Mouse (Mus musculus) heart, adult 18-20 months (tissue): ENCODE measurements around the gene Nme7. TPM values are rescaled to one million over a fixed set of nuclear protein-coding genes. Genes with fewer than 3 reads are reported as not detected.

Experiments used
- DNase-seq, 2 experiments: peaks; one replicate each; pipeline ENCODE4 v3.0.0; 2021 to 2022; ENCODE audit warnings: mixed read lengths in 1 of 2
- total RNA-seq, 2 experiments: library from RNA; stranded (reverse); gene quantifications; 2 replicates each; pipeline ENCODE4 v1.2.3; 2021

Gene Nme7
- total RNA-seq, 2 experiments from 2014 or later, result 3.1 to 3.8 TPM

DNA sequence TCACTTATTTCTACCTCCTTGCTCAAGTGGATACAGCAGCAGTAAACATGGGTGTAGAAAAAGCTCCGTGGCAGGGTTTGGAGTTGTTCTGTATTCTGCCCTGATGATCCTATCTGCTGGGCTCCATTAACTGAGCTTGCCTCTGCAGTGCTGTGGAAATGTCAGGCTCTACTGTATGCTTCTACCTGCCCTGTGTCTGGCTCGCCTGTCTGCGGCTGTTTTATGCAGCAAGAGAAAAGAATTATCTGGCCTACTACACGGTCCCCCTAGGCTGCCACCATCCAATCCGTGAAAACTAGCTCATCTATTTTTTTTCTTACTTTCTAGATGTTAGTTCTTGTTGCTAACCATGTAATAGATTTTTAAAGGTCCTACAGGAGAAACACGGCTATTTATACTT, 81.1 kb downstream of the Nme7 start:
- no peak for DNase-seq

DNA sequence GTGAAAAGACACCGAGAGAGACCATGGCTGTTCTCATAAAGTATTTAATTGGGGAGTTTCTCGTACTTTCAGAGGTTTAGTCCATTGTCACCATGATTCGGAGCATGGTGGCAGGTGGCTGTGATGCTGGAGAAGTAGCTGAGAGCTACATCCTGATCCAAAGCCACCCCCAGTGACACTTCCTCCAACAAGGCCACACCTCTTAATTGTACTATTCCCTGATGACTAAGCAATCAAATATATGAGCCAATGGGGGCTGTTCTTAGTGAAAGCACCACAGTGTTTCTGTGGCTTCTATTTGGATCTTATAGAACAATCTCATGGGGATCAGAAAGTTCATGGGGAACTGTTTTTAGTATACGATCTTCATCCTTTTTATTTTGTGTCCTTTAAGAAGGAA, 85.8 kb downstream of the Nme7 start:
- DNase-seq, result no peak

DNA sequence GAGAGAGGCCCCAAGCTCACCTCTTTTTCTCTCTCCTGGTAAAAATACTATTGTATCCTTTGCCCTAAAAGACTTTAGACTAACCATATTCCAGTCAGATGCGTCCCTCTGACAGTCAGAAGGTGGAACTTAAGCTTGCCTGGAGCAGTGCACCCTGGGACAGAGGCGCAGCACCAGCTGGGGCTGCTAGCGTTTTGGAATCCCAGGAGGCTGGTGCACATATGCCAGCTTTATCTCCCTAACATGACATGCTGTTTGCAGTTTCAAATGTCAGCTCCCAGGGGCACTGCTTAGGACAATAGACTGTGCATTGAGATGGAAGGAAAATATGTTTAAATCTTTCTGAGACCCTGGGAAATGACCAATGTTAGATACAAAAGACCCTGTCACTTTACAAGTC, 88.3 kb downstream of the Nme7 start:
- DNase-seq, result peak; percentile 18 to 29

DNA sequence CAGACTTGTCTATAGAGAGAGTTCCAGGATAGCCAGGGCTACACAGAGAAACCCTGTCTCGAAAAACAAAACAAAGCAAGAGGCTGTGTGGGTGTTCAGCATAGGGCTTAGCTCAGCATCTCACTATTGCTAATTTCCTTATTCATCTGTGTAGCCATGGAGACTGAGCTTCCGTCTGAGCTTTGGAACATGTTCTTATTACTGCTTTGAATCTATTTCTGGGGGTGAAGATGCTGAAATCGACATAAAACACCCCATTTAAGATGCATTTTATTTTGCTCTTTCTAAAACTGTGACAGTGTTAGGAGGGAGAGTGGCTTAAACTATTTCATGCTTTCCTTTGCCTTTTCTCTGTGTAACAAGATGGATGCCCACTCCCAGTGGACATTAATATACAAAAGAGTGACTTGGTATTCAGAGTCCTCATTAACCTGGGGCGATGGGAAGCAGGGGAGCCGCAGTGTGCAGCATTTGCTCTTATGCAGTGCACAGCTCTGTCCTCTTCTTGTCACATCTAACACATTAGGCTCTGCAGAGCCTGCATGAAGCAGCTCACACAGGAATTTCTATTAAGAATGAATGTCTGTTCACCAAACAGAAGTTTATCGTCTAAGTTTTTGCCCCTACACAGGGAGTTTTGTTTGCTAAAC, 91.3 kb downstream of the Nme7 start:
- DNase-seq, result no peak

DNA sequence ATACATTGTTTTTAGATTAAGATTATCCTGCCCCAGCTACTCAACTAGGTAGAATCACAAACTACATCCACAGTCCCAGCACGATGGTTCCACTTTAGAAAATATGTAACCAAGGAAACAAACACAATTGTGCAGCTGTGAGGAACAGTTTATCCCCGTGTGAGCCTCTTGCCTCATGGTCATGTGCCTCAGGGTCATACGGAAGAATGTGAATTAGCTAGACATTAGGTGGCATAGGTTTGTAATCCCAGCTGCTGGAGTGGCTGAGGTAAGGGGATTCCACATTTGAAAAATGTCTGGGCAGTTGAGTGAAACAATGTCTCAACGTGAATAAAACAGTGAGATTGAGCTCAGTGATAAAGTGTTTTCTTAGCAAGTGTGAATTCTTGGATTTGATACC, 93.8 kb downstream of the Nme7 start:
- no peak for DNase-seq

DNA sequence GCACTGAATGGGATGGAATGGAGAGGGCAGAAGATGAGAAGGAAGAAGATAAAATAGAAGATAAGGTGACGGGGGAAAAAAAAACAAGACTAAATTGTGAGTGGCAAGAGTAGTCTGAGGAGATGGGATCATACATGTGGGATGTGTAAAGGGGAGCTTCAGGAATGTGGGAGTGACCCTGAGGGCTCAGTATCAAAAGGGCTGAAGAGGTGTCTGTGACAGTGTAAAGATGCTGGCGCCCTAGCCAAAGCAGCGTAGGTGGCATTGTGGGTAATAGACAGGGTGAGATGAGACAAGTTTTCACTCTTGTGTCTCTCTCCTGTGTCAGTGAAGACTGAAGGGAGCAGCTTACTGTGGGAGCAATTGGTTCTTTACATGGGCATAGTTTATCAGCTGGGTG, 95.7 kb downstream of the Nme7 start:
- no peak for DNase-seq

DNA sequence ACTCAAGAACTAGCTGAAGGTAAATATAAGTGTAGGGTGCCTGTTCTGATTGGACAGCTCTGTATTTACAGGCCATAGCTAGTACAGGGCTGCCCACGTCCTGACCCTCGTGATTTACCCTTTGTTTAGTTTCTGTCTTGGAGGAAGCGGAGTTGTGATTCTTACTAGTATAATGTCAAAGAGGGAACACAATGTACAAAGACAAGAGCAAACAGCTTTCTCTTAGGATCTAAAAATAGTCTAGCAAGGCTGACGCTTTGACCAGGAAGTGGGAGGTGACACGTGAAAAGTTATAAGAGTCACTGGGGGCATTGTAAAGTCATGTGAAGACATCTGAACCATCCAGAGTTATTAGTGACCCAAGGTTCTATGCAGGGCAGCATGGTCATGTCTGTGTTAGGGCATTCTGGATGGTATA, 101.5 kb downstream of the Nme7 start:
- DNase-seq, result peak; percentile 62 to 69

DNA sequence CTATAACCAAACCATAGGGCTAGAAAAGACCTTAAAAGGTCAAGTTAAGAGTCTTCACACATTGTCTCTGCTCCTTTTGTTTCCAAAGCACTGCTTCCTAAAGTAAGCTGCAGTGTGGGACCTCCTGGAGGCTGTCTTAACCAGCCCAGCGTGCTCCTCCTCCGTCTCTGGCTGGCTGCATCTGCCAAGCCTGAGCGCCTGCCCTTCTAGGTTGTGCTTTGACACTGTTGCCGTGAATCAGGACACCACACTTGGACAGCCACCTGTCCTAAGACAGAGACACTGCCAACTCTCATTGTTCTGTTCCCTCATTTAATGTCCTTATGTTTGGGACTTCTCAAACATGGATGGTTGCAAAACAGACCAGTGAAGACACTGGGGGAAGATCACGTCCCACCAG, 102.6 kb downstream of the Nme7 start:
- no peak for DNase-seq

DNA sequence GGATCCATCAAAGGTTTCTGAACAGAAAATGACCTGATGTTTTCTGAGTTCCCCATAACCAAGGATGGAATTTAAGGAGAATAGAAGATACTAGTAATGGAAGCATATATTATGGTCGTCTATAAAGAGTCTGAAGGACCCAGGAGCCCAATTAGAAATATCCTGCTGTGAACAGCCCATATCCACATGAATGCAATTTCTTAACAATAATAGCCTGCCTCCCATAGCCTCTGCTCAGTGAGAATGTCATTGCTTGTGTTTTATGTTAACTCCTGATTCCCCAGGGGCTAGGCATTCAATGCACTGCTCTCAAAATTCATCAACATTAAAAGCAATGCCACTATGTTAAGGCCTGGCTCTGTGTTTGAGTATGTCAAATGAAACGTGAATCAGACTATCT, 104.7 kb downstream of the Nme7 start:
- no peak for DNase-seq

DNA sequence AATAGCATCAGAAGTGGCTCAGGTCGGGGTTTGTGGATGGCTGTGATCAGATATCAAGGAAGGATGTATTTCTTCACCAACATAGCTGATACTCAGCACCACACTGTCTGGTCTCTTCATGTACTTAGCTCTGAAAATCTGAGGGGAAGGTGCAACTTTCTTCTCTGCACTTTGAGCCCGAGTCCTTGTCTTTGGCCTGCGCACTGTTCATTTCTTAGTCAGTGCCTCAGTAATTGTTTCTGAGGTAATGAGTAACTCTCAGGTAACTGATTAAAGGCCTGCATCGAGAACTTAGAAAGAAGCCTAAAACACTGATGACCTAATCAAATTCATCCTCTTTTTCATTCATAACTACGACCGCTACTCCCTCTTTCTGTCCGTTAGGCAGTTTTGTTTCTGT, 107.4 kb downstream of the Nme7 start:
- DNase-seq, result no peak

DNA sequence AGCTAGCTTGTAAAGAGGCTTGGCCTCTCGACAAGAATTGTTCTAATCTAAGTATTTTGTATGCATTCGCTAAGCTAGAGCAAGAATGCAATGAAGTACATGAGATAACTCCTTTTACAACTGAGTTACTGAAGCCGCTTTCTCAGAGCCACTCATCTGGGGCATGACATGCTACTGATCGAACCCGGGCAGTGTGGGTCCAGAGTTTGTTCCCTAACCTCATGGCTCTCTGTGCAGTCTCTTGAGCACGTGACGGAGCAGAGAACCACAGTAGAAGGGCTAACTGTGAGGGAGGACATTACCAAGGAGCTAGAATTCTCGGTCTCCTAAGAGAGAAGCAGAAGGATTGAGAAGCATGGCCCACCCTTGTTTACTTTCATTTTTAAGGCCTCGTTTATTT, 109.0 kb downstream of the Nme7 start:
- DNase-seq, result no peak

DNA sequence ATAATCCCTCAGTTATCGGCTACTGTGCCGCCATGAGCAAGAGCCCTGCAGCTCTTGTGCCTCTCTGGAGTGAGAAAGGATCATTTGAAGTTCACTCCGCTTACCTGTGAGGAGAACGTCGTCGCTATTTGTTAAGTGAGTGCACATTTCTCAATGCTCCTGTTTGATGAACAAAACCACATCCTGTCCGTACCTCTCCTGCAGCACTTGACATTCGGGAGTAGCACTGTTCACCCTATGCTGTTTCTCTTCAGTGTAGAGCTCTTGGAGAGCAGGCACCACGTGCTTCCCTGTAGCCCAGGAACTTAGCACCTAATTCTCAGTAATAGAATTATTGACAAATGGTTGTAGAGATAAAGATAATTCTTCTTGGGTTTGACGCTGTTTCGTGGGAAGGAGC, 109.7 kb downstream of the Nme7 start:
- no peak for DNase-seq

DNA sequence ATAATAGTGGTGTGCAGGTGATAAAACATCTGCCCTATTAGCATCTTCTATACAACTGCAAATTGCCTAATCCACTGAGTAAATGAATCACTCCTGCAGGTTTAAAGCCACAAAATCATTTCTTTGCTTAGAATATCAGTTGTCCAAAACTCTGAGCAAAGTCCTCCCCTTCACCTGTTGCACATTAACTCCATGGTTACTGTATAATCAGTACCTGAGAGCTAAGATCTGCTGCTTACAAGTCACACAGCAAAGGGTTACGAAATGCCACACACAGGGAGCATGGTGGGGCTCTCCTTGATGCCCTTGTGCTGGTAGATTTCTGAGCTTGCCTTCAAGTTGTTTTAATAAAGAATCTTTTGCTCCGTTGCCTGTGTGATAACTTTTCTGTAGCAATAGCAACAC, 111.4 kb downstream of the Nme7 start:
- no peak for DNase-seq

DNA sequence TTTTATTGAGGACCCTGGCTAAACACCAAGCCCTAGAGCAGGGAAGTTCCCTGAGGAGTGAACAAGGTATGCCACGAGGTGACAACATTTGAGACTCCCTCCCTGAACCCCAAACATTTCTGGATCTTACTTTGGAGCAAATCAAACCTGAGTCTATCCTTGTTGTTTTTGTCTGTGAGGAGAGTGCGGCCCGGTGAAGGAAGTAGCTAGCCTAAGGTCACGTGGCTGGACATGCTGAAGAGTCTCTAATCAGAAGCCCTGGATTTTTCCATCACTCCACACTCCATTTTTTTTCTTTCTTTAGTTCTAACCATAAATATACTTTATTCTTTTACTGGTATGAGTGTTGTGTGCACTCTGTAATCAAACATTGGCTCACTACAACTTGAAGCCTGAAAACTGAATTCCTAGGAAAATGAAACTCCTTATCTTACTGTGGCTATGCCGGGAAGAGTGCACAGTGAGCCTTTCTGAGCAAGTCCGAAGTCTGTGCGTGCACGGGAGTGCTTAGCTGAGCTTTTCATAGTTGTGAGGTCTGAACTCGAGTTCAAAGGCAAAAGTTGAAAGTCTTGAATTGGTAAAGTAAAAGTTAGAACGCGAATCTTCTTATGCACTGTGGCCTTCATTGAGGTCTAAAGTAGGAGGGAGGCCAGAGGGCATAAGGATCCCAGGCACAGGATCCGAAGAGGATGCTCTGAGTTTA, 112.9 kb downstream of the Nme7 start:
- DNase-seq, result no peak

DNA sequence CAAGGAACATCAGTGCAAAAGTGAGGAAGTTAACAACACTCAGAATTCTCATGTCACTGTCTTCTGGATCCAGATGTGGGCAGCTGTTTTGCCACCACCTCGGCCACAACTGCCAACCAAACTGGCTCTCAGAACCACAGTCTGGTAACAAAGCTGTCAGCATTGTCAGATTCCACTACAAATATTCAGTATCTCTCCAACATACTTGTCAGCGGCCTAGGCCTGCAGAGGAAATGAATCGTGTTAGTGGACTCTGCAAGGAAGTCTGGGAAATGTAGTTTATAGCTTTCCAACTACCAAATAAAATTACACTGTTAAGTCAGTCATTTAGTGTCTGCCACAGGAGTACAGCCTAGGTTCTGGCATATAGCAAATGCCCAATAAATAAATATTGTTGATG, 113.7 kb downstream of the Nme7 start:
- DNase-seq, result no peak

DNA sequence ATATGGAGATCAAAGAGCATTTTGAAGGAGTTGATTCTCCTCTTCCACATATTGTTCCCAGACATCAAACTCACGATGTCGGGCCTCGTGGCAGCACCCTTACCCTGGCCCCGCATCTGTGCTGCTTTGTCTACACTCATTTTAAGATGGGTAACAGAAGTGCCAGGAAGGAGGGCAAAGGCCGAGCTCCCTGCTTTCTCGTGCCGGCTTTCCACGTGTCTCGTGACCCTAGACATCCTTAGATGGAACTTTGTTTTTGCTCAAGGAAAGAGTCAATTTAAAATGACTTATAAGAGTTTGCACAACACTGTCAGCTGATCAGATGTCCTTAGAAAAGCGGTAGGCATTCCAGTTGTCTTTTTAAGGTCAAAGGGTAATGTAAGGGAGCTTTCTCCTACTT, 114.4 kb downstream of the Nme7 start:
- no peak for DNase-seq

DNA sequence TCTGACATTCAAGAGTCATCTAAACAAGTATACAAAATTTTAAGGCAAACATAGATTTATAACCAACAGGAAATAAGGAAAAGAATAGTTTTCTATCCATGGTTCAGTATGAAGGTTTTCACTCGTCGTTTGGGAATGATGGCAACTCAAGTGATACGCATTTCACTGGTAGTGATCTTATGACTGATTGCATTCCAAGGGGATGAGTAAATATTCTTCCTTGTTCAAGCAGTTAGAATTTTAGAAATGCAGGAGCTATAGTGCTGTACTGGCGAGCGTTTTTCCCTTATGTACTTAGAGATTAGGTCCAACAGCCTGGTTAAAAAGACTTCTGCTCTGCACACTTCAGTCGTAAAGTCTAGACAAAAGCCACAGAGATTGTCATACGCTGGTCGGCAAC, 115.5 kb downstream of the Nme7 start:
- DNase-seq, result no peak

DNA sequence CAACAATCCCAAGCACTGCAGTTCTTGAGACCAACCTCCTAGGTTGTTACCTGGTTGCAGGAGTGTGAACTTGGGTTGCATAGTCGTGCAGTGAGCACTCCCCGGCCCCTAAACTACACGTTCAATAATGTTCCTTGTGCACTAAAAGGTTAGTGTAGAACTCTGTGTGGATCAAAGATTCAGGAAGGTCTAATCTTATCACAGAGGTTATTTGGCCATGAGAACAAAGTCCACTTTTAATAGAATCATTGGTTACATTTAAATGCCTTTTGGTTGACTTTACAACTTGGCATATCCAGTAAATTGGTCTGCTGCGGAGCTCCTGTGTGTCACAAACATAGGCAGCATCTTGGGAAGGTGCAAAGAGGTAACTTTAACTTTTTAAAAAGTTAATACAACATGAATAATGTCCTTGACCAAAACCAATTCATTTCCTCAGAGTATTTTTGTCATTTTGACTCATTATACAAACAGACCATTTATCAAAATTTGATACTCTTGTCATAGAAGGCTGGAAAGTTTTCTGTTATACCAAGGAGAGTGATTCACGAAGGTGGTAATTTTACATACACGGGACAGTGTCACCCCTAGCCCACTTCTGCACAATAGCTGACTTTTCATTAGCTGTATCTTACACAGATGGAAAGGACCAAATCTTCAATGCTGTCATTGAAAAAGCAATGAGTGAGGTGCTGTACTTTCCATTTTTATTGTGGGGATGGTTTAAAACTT, 116.9 kb downstream of the Nme7 start:
- no peak for DNase-seq

DNA sequence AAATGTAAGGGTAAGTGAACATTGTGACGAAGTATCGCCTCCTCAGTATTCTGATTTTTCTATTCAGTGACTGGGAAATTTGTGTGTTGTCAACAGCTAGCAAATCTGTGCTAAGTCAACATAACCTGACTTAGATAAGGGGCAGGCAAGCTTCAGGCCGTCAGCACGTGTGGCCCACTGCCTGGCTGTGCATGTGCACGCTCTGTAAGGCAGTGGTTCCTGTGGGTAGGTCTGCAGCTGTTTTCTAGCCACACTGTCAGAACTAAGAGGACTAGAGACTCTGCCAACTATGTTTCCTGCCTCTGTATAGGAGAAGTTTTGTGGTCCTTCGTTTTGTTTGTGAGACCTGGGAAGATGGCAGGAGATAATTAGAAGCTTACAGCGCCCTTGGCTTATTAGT, 122.3 kb downstream of the Nme7 start:
- DNase-seq, result no peak

DNA sequence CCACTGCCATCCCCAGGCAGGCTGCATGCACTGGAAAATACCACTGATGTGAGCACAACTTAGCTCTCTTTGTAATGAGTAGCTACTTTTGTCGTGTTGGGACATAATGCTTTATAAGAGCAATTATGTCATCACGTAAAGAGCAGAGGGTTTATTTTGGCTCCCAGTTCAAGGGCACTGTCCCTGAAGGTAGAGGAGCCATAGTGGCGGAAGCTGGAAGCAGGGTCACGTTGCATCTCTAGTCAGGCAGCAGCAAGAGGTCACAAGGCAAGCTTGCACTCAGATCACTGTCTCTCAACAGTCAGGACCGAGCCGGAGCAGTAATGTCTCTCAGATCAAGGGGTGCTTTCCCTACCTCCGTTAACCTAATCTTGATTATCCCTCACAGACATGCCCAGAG, 123.9 kb downstream of the Nme7 start:
- no peak for DNase-seq

DNA sequence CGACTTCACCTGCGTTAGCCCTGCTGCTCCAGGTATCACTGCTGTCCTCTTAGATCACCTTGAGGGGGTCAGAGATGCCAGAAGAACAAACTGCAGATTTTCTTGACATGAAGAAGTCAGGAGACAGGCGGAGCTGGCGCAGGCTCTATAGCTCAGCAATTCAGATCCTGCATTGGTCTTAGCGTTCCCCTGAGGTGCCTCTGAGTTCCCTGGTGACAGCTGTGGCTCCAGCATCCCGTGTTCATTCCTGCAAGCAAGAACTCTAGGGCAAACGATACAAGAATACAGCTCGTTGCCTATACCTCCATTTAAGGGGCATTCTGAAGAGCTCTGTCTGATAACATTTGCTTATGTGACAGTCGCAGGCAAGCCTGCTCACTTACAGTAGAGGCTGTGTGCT, 124.7 kb downstream of the Nme7 start:
- no peak for DNase-seq

DNA sequence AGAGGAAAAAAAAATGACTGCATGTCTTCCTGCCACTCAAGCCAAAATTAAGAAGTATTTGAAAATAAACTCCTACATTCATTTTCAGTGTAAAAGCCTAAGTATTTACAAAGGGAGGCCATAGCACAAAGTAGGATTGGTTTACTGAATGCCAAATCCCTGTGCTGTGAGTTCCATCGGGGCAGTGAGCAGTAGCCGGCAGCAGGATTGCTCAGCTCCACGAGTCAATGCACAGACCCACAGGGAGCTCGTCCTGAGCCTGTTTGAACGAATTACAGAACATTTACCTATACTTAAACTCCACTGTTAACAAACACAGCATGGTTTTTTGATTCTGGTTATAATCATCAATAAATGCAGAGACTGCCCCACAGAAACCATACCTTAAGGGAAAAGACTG, 128.7 kb downstream of the Nme7 start:
- DNase-seq, result no peak

DNA sequence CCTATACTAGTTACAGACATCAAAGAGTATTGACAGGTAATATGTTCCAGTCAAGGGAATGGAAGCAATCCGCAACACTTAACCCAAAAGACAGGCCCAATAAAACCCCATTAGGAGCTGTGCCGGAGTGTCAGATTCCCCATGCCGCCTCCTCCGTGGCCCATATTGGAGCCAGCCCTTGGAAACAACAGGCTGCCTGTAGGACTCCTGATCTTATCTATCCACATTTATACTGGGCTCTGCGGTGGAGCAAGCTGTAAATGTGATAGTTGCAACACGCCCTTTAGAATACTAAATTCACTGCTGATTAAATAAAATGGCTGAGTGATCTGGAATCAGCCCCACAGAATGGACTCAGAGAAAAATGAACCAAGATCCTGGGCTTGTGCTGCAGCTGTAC, 130.1 kb downstream of the Nme7 start:
- DNase-seq, result no peak

DNA sequence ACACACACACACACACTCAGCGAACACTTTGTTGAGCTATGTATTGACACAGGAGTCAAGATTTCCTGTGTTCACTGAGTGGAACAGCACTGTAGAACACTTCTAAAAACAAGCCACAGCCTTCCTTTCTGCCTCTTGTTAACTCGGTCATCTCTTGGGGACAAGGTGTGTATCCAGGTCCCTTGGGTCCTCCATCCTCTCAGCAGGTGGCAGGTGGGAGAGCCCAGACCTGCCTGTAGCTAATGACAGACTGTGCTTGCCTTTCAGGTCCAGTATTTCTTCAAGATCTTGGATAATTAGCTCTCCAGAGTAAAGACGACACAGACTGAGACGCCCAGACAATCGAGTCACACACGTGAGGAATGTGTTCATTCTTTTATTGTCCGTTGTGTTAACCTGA, 132.8 kb downstream of the Nme7 start:
- no peak for DNase-seq
